Mouse (Mus musculus): Measurements from ENCODE around the gene Chp1. TPM values are rescaled to one million over a fixed set of nuclear protein-coding genes. Genes with fewer than 3 reads are reported as not detected.
"Not testable (repeated sequence)": the region's sequence is repeated elsewhere in the genome, so short reads cannot be mapped to it uniquely, and the experiment has no call there.

Chp1 gene
- polyA plus RNA-seq, 1 experiment: 134 TPM

DNA sequence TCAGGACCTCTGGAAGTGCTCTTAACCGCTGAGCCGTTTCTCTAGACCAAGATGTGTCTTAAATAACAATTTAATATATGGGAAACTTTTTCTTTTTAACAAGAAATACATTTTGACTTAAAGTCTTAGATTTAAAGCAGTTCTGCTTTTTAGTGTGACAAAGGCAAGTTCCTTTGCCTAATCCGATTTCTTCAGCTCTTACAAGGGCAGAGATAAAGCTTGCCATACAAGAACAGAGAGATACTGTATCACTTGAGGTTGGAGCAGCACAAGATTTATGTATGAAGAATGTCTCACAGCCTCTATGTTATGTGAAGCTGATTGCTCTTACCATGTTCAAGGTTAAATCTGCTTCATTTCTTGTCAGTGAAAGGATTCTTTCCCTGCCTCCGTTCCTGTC, 17.8 kb downstream of the Chp1 start:
- DNase-seq (ENCODE audit: low spot score): no peak

DNA sequence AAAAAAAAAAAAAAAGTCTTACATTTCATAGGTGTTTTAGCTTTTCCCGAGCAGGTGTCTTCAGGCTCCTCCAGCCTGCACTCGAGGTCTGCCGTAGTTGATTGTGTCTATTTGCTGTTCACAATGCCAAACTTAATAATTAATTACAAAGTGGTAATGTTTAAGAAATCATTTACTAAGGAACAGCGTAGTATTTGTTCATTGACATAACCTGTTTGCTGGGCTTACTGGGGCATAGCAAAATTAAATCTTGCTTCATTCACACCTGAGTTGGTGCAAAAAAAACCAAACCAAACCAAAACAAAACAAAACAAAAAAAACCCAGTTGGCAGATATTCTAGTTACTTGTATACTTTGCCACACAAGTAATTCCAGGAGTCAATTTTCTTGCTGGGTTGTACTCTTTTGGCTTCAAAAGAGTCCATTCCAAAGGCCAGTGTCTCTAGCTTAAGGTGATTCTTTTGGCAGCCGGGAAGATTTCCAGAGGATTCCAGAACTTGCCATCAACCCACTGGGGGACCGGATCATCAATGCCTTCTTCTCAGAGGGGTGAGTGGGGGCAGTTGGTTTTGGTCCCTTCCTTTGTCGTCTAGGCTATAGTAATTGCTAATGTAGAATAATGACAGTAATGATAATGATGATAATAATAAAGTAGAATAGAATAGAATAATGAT, 18.8 kb downstream of the Chp1 start:
- no peak for DNase-seq (ENCODE audit: low spot score)

DNA sequence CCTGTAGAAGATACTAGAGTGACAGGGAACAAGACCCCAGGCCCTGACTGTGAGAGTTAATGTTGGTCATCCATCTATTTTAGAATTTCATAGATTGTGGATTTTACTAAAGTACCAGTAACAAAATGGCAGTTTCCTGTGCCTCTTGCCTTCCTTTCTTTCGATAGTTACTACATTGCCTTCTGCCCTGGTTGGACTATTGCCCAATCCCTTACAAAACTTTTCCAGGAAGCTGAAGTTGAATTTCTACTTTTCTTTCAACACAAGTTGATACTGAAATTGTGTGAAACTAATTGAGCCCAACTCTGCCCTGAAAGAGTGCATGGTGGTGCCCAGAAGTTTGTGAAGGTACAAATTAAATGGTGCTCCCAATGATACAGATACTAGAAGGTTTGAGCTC, 25.0 kb downstream of the Chp1 start:
- no peak for DNase-seq (ENCODE audit: low spot score)

DNA sequence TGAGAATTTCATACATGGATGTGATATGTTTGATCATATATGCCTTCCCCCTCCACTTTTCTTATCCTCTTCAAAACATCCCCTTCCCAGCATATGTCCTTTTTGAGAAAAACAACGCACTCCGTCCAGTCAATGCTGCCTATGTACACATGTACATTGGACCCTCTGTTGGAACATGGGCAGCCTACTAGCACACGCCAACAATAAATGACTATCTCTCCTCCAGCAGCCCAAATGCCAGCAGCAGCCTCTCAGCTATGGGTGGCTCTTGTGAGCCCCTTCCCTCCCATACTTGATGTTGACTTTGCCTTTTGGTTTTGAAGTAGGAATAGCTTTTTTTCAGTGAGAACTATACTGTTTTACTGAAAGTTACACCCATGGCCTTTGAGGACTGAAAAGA, 34.1 kb downstream of the Chp1 start:
- no peak for DNase-seq (ENCODE audit: low spot score)

- no peak for DNase-seq (ENCODE audit: low spot score)
Measured at GRCm38 (mm10) chr2:119583439-119583838, 35.9 kb downstream of the Chp1 start.

DNA sequence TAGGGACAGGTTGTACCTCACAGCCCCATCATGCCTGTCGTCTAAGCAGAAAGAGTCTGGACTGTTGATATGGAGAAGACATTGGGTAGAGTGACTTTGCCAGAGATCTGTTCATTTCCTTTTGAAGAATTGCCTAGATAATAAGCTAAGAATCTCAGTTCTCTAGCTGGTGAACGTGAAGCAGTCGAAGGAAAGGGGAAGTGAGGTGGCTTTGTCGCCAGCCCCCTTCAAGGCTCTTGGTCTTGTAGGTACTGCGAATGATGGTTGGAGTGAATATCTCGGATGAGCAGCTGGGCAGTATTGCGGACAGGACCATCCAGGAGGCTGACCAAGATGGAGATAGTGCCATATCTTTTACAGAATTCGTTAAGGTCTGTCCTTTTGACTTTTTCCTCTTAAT, 36.8 kb downstream of the Chp1 start:
- DNase-seq (ENCODE audit: low spot score): no peak

GRCm38 (mm10) chr2:119587383-119587782, 39.9 kb downstream of the Chp1 start:
- peak; percentile 34 for DNase-seq (ENCODE audit: low spot score)

- no peak for DNase-seq (ENCODE audit: low spot score)
Measured at GRCm38 (mm10) chr2:119591247-119591646, 43.8 kb downstream of the Chp1 start.

DNA sequence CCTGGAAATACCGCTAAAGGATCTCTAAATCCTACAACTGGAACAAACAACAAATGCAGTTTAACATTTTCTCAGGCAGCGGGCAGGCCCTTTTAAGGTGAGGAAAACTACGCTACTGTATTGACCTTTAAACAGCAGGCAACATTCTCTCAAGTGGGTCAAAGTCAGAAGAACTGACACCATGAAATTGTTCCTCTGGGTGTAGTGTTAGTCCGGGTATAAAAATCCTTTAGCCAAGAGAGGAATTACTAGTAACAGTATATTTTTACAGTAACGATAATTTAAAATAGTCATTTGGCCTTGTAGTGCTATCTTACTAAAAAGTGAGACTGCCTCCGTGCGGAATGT, 46.2 kb downstream of the Chp1 start:
- DNase-seq (ENCODE audit: low spot score): no peak

DNA sequence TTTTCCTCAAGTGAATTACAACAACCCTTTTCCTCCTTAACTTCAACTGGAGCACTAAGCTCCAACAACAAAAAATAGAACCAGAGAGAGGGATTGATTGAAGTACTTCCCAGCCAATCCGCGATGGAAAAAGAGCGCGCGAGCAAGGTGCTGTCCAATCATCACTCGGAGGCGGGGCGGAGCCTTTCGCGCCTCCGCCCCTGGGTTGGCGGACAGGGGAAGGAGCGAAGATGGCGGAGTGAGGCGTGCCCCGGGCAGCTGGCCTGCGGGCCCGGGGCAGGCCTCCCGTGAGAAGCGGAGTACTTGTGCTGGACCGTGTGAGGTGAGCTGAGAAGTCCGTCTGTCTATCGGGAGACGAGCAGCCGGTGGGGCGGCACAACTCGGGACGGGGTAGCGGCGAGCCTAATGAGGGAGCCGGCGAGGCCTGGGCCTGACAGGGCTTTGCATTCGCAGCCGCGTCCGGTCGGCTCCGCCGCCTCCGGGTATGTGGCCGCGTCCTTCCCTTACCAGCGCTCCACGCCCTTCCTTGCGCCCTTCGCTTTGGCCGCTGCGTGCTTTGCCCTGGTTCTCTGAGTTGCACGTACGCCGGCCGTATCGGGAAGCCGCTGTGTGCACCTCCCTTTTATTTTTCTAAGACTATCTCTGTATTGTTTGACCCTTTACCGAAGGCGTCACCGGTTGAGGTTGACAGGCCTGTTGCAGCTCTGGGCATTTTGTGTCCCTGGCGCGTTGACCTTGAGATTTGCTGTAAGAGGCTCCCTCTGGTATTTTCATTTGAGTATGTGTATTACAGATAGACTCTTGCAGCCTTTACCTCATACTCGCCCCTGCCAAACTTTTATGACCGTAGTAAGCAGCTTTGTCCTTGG, 46.9 kb downstream of the Chp1 start:
- peak; percentile 81 for DNase-seq (ENCODE audit: low spot score)

DNA sequence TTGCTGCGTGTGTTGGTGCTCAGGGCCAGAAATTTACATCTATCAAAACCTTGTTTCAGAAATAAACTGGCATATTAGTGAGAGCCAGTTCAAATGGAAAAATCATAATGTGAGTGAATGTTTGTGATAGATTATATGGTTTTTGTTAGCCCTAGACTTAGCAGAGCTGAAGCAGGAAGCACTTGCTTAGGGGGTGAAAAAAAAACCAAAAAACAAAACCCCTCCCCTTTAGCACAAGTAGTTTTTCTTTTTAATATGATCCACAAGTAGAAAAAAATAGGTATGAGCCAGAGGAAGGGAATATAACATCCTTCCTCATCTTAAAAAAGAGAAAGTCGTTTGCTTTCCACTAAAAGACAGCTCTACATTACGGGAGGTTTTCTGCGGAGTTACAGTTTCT, 47.8 kb downstream of the Chp1 start:
- DNase-seq (ENCODE audit: low spot score): no peak

DNA sequence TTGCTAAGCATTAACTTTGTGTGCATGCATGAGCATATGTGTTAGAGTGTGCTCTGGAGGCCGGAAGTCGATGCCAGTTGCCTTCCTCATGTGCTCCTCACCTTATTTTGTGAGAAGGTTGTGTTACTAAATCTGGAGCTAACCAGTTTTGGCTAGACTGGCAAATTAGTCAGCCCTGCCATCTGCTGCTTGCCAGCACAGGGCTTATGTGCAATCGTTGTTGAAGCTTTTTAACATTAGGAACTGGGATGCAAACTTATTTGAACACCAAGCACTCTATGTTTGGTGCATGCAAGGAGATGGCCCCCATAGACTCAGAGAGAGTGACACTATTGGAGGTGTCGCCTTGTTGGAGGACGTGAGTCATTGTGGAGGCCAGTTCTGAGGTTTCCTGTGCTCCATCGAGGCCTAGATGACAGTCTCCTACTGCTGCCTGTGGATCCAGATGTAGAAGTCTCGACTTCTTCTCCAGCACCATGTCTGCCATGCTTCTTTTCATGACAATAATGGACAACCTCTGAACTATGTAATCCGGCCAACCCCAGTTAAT, 49.4 kb downstream of the Chp1 start:
- DNase-seq (ENCODE audit: low spot score): no peak

GRCm38 (mm10) chr2:119601027-119601426, 53.5 kb downstream of the Chp1 start:
- DNase-seq (ENCODE audit: low spot score): no peak

GRCm38 (mm10) chr2:119601575-119601974, 54.1 kb downstream of the Chp1 start:
- DNase-seq (ENCODE audit: low spot score): not testable (repeated sequence)

DNA sequence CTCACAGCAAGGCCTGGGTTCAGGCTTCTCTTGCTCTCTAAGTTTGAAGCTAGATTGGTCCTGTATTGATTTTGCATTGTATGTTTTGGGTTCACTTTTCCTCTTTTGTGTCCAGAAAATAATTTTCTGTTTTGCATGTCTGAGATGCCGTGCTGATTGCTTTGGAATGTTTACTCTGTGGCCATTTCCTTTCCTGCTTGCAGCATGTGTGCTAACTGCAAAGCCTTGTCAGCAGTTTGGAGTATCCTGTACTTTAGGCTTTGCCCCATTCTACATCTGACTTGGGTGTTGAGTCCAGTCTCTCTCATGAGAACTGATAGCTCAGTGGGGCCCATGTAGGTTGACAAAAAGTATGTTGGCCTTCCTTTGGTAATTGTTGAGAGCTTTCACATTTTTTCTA, 55.0 kb downstream of the Chp1 start:
- DNase-seq (ENCODE audit: low spot score): no peak

- DNase-seq (ENCODE audit: low spot score): no peak
Measured at GRCm38 (mm10) chr2:119603909-119604308, 56.4 kb downstream of the Chp1 start.

DNA sequence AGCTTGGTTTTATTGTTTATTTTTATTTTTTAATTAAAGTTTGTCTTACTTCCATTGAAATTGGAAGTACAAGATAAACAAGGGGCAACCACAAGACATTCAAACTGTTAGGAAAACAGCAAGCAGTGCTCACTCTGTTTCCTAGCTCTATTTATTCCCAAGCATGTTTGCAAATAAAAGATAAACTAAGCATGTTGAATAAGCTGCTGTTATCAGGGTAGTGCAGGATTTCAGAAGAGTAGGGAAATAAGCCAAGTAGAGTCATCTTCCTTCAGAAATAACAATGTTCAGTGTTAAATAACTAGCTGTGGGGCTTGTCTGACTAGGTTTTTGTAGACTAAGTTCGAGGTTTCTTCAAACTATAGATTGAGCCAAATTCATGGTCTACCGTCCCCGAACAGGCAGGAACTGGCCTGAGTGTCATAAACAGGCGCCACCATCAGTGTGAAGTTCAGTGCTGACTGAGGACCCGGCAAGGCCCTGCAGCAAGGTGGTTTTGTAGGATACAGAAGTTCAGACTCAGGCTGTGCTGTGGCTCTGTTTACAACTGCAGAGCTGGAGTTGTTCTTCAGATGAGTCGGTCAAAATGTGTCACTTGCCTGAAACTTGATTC, 58.0 kb downstream of the Chp1 start:
- no peak for DNase-seq (ENCODE audit: low spot score)

DNA sequence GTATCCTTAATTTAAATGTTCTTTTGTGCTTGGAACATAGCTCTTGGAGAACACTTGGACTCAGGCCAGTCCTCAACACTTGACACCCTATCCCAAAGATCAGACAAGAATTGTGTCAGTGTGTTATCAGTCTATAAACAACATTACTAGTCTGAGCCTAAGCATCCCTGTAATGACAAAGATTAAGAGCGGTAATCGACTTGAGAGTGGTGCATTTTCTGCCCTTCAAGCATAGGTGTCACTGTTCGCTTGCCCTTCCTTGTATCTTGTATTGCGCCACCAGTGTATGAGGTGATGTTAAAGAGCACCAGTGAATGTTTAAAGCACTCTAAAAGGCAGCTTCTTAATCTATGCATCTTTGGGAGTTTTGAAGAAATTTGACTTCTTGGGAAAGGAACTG, 59.5 kb downstream of the Chp1 start:
- no peak for DNase-seq (ENCODE audit: low spot score)

- DNase-seq (ENCODE audit: low spot score): no peak
Measured at GRCm38 (mm10) chr2:119617841-119618198, 70.3 kb downstream of the Chp1 start.

- DNase-seq (ENCODE audit: low spot score): peak; percentile 70
Measured at GRCm38 (mm10) chr2:119618199-119618982, 70.9 kb downstream of the Chp1 start, which contains the start of the genes Nusap1 and Oip5. Gene Nusap1 (plus strand): TSS chr2:119618298. Gene Oip5 (minus strand): TSS chr2:119618469.

- not testable (repeated sequence) for DNase-seq (ENCODE audit: low spot score)
Measured at GRCm38 (mm10) chr2:119619002-119619401, 71.5 kb downstream of the Chp1 start.

DNA sequence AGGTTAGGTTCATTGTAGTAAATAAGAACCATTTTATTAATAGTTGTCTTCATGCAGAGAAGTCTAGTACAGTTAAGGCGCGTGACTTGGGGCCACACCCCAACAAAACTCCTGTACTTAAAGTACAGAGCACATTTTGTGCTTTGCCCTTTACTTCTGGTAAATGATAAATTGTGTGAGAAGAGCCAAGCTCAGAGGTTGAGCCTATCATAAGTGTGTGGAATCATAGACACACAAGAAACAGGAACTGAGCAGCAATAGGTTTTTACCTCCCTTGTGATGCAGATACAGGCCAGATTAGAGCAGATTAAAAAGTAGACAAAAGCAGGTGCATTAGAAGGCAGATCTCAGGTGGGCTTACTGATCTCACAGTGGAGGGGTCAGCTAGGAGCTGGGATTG, 73.8 kb downstream of the Chp1 start:
- DNase-seq (ENCODE audit: low spot score): no peak
